Mouse (Mus musculus): ENCODE measurements around the gene Cfap99. TPM values are rescaled to one million over a fixed set of nuclear protein-coding genes. Genes with fewer than 3 reads are reported as not detected.

The Cfap99 gene
- total RNA-seq (2022), result not detected

DNA sequence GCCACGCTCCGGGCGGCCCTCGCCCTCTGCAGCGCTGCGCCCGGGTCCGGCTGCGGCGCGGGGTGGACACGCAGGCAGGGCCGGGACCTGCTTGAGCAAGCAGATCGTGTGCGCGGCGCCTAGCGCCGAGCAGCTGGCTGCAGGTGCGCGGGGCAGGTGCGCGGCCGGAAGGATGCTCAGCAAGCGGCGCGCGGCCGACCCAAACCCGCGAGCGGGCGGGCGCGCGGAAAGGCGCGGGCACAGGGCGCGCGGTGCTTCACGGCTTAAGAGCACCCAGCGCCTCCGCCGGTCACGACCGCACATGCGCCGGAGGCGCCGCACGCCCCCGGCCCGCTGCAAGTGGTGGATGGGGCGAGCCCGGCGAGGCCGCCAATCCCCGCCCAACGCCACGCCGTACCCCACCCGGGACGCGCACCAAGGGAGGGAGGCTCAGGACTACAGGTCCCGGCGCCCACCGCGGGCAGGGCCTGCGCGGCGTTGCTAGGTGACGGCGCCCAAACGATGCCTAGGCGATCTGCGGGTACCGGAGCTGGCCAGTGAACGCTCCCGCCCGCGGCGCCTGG lies at the start of gene Cfap99, which contains the start of gene Zfyve28:
Cfap99 (plus strand) TSS at position 447 of the 563 bp plus-strand sequence.
Zfyve28 (minus strand) TSS at position 296 of the 563 bp plus-strand sequence.
- peak; percentile 55 to 66 for DNase-seq (ENCODE audit: low spot score in 2 of 2)

DNA sequence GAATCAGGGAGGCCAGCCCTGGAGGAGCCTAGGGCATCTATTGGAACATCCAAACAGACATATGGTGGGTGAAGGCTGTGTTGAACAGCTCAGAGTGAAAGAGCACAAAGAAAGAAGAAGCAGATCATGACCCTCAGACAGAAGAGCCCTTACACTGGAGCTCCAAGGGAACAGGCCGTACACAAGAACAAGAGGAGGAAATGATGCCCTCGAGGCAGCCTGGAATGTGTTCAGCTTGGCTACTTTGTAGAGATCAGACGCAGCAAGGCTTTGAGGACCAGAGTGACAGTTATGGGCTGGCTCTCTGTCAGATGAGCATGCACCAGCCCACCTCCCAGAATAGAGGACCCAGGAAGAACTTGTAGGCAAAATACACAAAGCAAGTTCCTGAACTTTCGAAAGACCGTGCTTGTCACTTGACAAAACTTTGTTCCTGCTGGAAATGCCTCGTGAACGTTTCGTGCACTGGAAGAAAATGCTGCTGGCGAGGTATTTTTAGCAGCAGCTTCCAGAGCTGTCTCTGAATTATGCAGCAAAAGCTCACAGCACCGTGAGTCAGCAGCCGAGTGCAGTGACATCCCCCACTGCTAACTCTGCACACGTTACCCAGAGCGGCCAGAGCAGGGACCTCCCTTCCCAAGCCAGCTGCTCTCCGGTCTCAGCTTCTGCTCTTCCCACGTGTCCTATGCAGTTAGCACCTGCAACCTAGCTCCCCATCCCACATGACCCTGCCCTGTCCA lies 46.0 kb upstream of the Cfap99 start:
- peak; percentile 25 to 40 for DNase-seq (ENCODE audit: low spot score in 2 of 2)

DNA sequence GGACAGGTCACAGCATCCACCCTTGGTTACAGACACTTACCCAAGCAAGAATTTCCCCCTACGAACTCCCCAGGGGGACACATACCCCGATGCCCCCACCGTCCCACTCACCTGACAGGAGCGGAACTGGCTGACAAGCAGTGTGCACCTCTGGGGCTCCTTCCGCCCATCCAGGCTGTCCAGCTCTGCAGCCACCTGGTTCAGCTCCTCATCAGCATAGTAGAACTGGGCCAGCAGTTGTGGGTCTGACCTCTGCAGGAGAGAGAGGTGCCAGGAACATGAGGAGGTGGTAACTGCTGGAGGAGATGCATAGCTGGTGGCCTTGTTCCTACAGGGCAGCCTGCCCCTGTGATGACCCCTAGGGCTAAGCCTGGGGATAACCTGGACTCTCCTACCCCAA lies 45.3 kb upstream of the Cfap99 start:
- no peak for DNase-seq (ENCODE audit: low spot score in 2 of 2)

- no peak for DNase-seq (ENCODE audit: low spot score in 2 of 2)
Measured at GRCm38 (mm10) chr5:34246443-34246842, 42.0 kb upstream of the Cfap99 start.

DNA sequence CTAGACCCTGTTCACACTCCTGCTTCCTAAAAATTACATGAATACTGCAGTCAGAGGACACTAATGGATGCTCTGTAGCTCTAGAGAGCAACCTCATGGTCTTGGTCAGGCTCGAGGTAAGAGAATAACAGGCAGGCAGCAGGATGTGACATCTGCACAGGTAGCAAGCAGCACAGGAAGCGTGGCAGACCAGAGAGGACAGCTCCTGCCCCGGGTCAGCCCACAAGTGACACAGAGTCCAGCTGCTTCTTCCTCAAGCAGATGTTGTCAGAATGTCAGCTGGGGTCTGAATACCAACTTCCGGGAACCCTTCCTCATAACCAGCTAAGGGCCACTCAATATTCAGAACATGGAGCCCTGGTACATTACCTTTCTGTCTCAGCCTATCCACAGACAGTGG lies 39.3 kb upstream of the Cfap99 start:
- DNase-seq (ENCODE audit: low spot score in 2 of 2), result no peak

DNA sequence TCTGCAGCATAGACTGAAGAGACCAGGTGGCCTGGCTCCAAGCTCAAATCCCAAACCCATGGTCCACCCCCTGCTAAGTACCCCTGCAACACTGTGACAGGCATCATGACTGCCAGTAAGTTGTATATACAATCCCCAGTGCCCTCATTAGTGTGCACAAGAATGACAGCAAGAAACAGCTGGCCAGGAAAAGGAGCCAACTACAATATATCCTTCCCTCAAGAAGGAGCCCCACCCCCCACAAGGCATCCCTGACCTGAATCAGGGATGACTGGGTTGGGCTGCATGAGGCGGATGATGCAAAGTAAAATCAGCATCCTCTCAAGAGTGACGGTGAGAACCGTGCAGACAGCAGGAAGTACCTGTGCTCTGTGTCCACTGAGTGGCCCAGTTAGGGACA lies 38.3 kb upstream of the Cfap99 start:
- DNase-seq (ENCODE audit: low spot score in 2 of 2), result no peak

DNA sequence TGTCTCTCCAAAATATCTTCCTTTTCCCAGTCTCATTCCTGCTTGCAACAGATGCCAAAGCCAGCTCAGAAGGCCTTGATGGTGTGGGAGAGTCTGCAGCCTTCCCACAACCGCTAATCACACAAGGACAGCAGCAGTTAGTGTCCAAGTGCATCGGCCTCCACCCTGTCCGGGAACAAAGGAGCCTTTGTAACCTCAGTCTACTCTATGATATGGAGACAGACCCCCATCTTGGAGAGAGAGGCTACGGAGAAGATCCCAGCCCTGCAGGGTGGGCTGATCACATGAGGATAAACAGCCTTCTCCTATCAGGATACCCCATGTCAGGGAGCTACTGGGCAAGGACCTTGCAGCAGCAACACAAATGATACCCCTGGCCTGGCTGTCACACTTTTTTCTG lies 36.6 kb upstream of the Cfap99 start:
- DNase-seq (ENCODE audit: low spot score in 2 of 2), result no peak

DNA sequence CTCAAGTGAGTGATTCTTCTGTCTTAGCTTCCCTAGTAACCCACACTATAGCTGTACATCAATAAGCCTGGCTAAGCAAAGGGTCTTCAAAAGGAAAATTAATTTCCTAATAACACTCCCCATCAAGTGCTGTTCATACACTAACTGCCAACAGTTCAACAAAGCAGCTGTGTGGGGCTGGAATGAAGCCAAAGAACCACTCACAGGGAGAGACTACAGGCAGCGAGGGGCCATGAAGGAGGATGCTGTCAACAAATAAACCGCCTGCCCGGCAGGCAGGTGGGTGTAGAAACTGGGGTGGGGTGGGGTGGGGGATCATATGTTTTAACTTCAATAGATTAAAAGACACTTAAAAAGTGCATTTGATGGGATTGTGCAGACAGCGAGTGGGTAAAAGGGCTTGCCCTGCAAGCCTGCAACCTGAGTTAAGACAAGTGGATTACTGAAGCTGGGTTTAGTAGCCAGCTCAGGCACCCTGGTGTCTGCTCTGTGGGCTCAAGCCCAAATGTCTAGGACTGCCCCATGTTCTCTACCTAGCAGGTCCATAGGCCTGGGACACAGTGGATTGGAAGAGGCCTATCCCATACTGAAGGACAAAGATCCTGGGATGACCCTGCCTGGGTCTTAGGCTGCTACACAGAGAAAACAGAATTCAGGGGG lies 36.0 kb upstream of the Cfap99 start:
- DNase-seq (ENCODE audit: low spot score in 2 of 2), result no peak

DNA sequence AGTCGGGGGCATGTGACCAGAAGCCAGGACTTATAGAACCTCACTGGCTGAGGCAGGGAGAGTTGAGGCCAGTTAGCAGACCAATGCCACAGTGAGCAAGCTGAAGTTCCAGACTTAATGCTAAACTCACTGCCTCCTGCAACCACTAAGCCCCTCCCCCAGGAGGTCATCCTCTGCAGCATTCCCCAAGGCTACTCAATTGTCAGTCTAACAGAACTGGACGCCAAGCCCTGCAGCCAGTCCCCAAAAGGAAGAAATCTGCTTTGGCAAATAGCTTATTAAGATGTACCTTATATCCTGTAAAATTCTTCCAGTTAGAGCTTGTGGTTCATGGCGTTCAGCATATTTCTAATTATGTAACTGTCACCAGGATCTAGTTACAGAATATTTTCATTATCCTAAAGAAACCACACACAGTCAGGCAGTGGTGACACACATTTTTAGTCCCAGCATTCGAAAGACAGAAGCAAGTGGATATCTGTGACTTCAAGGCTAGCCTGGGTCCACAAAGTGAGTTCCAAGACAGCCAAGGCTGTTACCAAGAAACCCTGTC lies 35.4 kb upstream of the Cfap99 start:
- no peak for DNase-seq (ENCODE audit: low spot score in 2 of 2)

DNA sequence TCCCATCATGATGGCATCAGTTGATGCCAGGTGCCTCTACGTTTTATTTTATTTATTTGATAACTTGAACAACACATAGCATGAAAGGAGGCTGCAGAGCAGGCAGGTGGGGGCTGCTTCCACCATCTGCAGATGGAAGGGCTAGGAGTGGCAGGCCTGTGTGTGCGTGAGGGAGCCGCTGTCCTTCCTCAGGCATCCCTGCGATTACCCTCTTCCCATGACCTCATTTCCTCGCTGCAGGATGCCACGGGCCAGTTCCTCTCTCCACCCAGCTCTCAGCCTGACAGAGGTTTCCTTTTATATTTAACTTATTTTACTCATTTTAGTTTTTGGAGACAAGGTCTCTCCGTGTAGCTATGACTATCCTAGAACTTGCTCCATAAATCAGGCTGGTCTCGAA lies 34.1 kb upstream of the Cfap99 start:
- no peak for DNase-seq (ENCODE audit: low spot score in 2 of 2)

DNA sequence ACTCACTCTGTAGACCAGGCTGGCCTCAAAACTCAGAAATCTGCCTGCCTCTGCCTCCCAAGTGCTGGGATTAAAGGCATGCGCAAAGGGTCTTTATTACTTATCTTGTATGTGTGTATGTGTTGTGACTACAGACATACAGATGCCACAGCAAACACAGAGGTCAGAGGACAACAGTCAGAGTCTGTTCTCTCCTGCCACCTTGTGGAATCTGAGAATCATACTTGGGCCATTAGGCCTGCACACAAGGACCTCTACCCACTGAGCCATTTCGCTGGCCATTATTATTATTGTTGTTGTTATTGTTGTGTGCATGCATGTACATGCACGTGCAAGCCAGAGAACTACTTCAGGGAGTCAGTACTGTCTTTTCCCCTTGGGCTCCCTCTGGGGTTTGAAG lies 33.2 kb upstream of the Cfap99 start:
- no peak for DNase-seq (ENCODE audit: low spot score in 2 of 2)

DNA sequence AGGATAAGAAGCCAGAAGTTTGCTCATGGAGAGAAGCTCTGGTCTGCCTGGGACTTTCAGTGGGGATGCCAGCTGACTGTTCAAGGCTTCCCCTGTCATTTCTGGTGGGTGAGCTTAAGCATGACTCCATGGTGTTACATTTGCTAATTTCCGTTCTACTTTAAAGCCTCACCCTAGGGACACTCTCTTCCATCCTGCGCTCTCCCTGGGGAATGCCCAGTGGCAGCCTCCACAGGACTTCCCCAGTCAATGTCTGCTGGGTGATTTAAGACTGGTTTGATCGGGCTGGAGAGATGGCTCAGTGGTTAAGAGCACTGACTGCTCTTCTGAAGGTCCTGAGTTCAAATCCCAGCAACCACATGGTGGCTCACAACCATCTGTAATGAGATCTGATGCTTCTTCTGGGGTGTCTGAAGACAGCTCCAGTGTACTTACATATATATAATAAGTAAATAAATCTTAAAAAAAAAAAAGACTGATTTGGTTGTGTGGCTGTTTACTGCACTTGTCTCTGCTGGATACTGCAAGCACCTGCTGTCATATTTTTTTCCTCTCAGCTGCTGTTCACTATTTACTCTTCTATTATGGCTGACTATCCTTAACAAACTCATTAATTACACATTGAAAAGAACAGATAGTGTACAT lies 29.1 kb upstream of the Cfap99 start:
- DNase-seq (ENCODE audit: low spot score in 2 of 2), result no peak

DNA sequence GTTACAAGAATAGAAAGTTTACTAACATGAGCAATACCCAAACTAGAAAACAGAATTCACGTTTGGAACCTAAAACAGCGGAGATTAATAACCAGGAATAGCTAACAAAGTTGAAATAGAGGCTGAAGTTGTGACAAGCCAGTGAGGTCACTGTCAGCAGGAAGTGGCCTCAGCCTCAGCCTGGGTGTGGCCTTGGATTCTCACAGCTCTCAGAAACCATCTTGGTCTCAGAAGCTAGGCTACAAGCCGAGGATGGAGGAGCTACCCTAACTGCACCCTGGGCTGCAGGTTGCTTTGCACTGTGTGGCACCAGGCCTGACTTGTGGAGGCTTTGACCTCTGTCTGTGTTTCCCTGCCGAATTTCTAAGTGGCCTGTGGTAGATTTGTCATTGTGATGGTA lies 22.3 kb upstream of the Cfap99 start:
- DNase-seq (ENCODE audit: low spot score in 2 of 2), result no peak

DNA sequence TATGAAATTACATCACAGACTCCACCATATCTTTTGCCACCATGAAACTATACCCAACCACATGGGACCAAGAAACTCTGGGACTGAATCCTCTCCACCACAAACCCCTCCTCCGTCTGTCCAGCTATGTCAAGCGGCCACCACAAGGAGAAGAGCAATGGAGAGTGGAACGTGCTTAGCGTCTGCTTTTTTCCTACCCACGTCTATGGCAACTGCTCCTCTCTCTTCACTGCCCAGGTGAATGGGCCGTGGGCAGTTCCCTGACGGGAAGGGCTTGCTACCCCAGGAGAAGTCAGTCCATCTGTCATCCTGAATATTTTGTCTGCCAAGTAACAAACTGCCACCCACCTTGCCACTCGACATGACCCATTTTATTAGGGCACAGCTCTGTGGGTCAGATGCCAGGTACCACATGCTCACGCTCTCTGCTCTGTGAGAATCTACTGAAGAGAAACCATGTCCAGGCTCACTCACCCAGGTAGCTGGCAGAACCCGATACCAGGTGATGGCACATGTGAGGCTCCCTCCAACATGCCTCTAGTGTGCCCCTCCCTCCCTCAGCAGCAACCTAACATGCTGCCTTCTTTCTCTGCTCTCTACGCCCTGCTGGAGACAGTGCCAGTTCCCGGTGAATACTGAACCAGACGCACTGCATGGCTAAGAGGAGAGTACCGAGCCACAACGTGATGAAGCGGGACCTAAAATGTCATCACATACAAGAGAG lies 19.0 kb upstream of the Cfap99 start:
- no peak for DNase-seq (ENCODE audit: low spot score in 2 of 2)

DNA sequence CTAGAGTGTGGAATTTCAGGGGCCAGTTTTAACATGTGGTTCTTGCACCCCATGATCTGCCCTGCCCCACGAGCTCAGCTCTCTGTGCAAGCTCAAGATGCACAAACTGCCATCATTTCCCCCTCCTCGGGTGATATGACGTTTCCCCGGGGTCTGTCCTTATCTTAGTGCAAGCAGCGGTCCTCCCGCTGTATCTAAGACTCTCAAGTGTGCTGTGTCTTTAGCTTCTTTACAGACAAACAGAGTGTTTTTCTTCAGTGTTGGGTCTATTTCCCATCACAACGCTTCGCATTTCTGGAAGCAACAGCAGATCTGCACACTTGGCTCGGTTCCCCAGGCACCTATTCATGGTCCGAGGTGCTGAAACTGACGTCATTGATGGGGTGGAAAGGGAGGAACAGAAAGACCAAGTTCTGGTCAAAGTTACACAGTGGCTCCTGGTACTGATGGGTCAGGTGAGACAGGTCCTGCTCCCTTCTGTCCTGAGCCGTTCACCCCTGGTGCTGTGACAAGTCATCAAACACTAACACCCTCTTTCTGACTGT lies 18.4 kb upstream of the Cfap99 start:
- no peak for DNase-seq (ENCODE audit: low spot score in 2 of 2)

GRCm38 (mm10) chr5:34271743-34272142 lies 16.7 kb upstream of the Cfap99 start:
- no peak for DNase-seq (ENCODE audit: low spot score in 2 of 2)

DNA sequence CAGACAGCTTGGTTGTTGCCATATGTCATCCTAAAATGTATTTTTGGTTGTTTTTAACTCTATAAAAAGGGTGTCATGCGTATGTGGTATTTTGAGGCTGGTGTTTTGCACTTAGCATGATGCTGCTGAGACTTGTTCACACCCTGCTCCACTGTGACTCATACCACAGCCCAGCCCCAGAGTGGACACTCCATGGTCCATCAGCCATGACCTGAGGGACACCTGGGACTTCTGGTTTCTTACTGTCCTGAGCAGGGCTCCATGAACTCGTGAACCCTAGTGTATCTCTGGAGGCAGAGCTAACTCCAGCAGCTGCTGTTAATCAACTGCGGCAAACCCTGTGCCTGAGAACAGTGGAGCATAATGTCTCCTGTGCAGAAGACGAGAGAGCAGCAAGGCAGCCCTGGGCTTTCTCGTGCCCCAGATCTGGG lies 15.1 kb upstream of the Cfap99 start:
- DNase-seq (ENCODE audit: low spot score in 2 of 2), result no peak

DNA sequence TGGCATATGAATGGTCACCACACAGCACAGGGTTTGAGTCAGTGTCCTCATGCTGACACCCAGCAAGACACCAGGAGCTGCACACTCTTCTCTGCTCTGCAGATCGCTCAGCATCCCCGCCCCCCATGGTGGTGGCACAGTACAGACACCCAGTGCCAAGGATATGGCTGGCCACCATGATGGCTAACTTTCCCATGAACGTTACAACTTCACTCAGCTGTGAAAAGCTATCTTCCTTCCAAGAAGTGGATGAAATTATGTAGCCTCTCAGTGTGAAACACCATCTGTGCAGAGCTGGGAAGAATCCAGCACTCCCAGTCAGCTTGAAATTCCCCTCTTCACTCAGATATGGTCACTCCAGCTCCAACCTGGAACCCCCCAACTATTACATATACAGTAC lies 14.1 kb upstream of the Cfap99 start:
- no peak for DNase-seq (ENCODE audit: low spot score in 2 of 2)

GRCm38 (mm10) chr5:34274676-34275293 lies 13.6 kb upstream of the Cfap99 start:
- DNase-seq (ENCODE audit: low spot score in 2 of 2), result no peak

DNA sequence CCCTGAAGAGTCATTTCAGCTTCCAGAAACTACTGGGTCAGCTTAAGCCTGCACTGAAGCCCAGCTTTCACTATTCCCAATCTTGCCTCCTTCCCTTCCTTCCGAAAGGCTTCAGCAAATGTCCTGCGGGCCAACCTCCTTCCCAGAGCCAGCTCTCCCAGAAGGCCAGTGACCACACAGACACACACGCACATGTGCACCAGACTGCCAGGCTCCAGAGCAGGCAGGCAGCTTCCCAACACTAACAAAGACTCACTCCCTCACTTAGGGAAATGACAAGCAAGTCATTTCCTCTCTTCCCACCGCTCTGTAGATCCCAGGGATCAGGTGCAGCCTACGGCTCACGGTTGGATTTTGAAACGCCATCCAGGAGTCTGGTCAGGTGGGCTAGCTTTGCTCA lies 12.2 kb upstream of the Cfap99 start:
- DNase-seq (ENCODE audit: low spot score in 2 of 2), result no peak

- no peak for DNase-seq (ENCODE audit: low spot score in 2 of 2)
Measured at GRCm38 (mm10) chr5:34276746-34277145, 11.7 kb upstream of the Cfap99 start.
